Mouse (Mus musculus) ES-Bruce4 (cell line): ENCODE measurements around the gene Cept1. TPM values are rescaled to one million over a fixed set of nuclear protein-coding genes. Genes with fewer than 3 reads are reported as not detected.

Experiments
- H3K27ac ChIP-seq: 2 replicates; pipeline ENCODE4 v1.5.1; 2012; ENCODE audit warnings: low read length, inconsistent platforms; ENCODE audit not compliant: insufficient read depth
- H3K27me3 ChIP-seq: 2 replicates; pipeline ENCODE4 v1.6.1; 2012; ENCODE audit warnings: mild to moderate bottlenecking, low read length, inconsistent platforms; ENCODE audit not compliant: control insufficient read depth, poor library complexity, insufficient read depth, severe bottlenecking
- H3K36me3 ChIP-seq: 2 replicates; pipeline ENCODE4 v1.6.1; 2012; ENCODE audit warnings: inconsistent platforms, mild to moderate bottlenecking, low read length, moderate library complexity; ENCODE audit not compliant: control insufficient read depth, poor library complexity, insufficient read depth, severe bottlenecking
- H3K4me1 ChIP-seq: one replicate; pipeline ENCODE4 v1.8.1; 2011; ENCODE audit warnings: low read length; ENCODE audit not compliant: control insufficient read depth, insufficient read depth
- H3K4me3 ChIP-seq: 2 replicates; pipeline ENCODE4 v1.5.1; 2011; ENCODE audit warnings: low read depth, mild to moderate bottlenecking, low read length
- H3K9ac ChIP-seq: 2 replicates; pipeline ENCODE4 v1.6.1; 2012; ENCODE audit warnings: low read depth, mild to moderate bottlenecking, inconsistent platforms; ENCODE audit not compliant: poor library complexity, severe bottlenecking
- H3K9me3 ChIP-seq: replicated peaks from 2 replicates; pipeline ENCODE4 v1.6.1; 2012; ENCODE audit warnings: mild to moderate bottlenecking, low read length, inconsistent platforms; ENCODE audit not compliant: control insufficient read depth, poor library complexity, insufficient read depth, severe bottlenecking
- CTCF ChIP-seq: IDR thresholded peaks from one replicate; pipeline ENCODE4 v1.8.1; 2011; ENCODE audit warnings: low read depth, low read length
- EP300 ChIP-seq: IDR thresholded peaks from 2 replicates; pipeline ENCODE4 v1.6.1; 2011; ENCODE audit warnings: low read depth, low read length; ENCODE audit not compliant: insufficient read depth
- POLR2A ChIP-seq: IDR thresholded peaks from one replicate; pipeline ENCODE4 v1.8.1; 2011; ENCODE audit warnings: low read length; ENCODE audit not compliant: insufficient read depth
- polyA plus RNA-seq: library from polyadenylated mRNA; stranded (reverse); fragments of >200 nt; gene quantifications from 2 replicates; pipeline ENCODE4 v1.2.4, GENCODE M21; 2011; ENCODE audit warnings: low read depth; ENCODE audit not compliant: missing spikeins, insufficient read depth, insufficient read length

Gene Cept1
- polyA plus RNA-seq, 1 experiment, result 53.9 TPM

DNA sequence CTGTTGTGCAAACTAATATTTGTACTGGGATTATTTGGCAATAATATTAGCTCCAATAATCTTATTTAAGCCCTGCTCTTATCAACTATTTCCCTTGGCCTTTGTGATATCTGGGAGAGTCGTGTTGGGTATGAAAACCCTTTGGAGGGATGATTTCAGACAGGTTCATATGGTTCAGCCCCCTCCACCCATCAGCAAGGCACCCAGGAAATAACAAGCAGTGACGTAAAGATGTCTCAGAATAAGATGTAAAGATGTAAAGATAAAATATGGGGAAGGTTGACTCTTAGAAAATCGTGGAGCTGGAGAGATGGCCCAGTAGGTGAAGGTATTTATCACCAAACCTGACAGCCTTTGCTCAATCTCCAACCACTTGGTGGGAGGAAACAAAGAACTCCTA, 85.1 kb downstream of the Cept1 start:
- Histone ChIP-seq H3K36me3 (no peaks in the 10 kb centered on the region), H3K4me1 (no peaks in the 10 kb centered on the region), H3K4me3 (no peak overlapping the region), H3K9ac (no peak overlapping the region), H3K9me3 (no peaks in the 10 kb centered on the region), H3K27ac (no peak overlapping the region), H3K27me3 (no peaks in the 10 kb centered on the region)
- no peak for TF ChIP-seq CTCF

DNA sequence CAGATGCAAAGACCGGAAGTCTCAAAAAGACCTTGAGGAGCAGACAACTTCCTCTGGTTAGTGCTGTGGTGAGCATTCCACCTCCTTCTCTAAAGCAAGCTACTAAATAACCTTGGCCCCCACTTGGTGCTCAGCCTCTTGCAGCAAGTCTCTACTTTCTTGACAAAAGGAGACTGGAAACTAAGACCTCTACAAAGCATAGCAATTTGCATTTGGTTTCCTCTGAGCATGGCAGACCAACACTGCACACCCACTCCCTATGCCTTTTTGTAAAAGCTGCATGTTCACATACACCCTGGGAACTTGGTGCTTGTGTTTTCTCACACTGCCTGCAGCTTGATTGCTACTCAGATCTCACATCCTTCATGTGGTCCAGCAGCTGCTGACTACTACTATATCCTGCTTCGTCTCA, 85.5 kb downstream of the Cept1 start:
- Histone ChIP-seq H3K27me3 (no peaks in the 10 kb centered on the region), H3K9me3 (no peaks in the 10 kb centered on the region), H3K36me3 (no peaks in the 10 kb centered on the region), H3K27ac (no peak overlapping the region), H3K9ac (no peak overlapping the region), H3K4me1 (no peaks in the 10 kb centered on the region), H3K4me3 (no peak overlapping the region)
- TF ChIP-seq POLR2A (no peak), EP300 (no peak), CTCF (no peak)

- Histone ChIP-seq H3K4me1 (no peaks in the 10 kb centered on the region), H3K9ac (no peak overlapping the region), H3K9me3 (no peaks in the 10 kb centered on the region), H3K36me3 (no peaks in the 10 kb centered on the region), H3K27ac (no peak overlapping the region), H3K27me3 (no peaks in the 10 kb centered on the region), H3K4me3 (no peak overlapping the region)
- no peak for TF ChIP-seq EP300
- TF ChIP-seq POLR2A, result no peak
- TF ChIP-seq CTCF, result no peak
Measured at GRCm38 (mm10) chr3:106457298-106457869, 90.2 kb downstream of the Cept1 start.

GRCm38 (mm10) chr3:106452616-106453015, 95.0 kb downstream of the Cept1 start:
- H3K27ac ChIP-seq, result no peak overlapping the region
- H3K4me3 ChIP-seq, result no peak overlapping the region
- no peak overlapping the region for H3K9ac ChIP-seq
- no peak for TF ChIP-seq POLR2A
- no peak for TF ChIP-seq CTCF
- TF ChIP-seq EP300, result no peak
- no peaks in the 10 kb centered on the region for H3K36me3 ChIP-seq
- no peaks in the 10 kb centered on the region for H3K4me1 ChIP-seq
- H3K9me3 ChIP-seq, result no peaks in the 10 kb centered on the region
- H3K27me3 ChIP-seq, result no peaks in the 10 kb centered on the region

Other genes with a start within 250 kb of the Cept1 start
- not detected in 2 replicates for gene Chil6, start 141.6 kb downstream of the Cept1 start, polyA plus RNA-seq
- gene Dennd2d, start 65.4 kb downstream of the Cept1 start, polyA plus RNA-seq, result 1.0 and 1.6 TPM in 2 replicates
- 32.1 and 37.5 TPM in 2 replicates for gene Dram2, start within 50 bp of the Cept1 start, polyA plus RNA-seq
- 16.7 and 23.6 TPM in 2 replicates for gene Lrif1, start 137.2 kb upstream of the Cept1 start, polyA plus RNA-seq
- gene Cd53, start 242.3 kb upstream of the Cept1 start, polyA plus RNA-seq, result 0.52 TPM in 1 of 2 replicates, not detected in the other